Mouse (Mus musculus) hindbrain, embryonic 11.5 days (tissue): ENCODE data around the gene Sgk2. TPM values are rescaled to one million over a fixed set of nuclear protein-coding genes. Genes with fewer than 3 reads are reported as not detected.
"Not testable (repeated sequence)": the region's sequence is repeated elsewhere in the genome, so short reads cannot be mapped to it uniquely, and the experiment has no call there.

Experiments used
- ATAC-seq: fragments of 200-750 bp; cut with Nextera tagmentation; 2 replicates; pipeline ENCODE4 v1.8.0; 2017; ENCODE audit warnings: mild to moderate bottlenecking, moderate TSS enrichment, moderate library complexity; ENCODE audit not compliant: low FRiP score
- DNase-seq: peaks from one replicate; pipeline ENCODE4 v3.0.0-alpha.2; 2015; ENCODE audit warnings: low spot score
- H3K27ac ChIP-seq: fragments of 300-500 bp; sonication (generic); 2 replicates; pipeline ENCODE4 v1.5.1; 2014; ENCODE audit warnings: mild to moderate bottlenecking, low read depth, low read length
- H3K27me3 ChIP-seq: fragments of 300-500 bp; sonication (generic); 2 replicates; pipeline ENCODE4 v1.6.1; 2014; ENCODE audit warnings: mild to moderate bottlenecking, low read length, moderate library complexity, mixed read lengths; ENCODE audit not compliant: control insufficient read depth, insufficient read depth
- H3K36me3 ChIP-seq: fragments of 300-500 bp; sonication (generic); 2 replicates; pipeline ENCODE4 v1.6.1; 2014; ENCODE audit warnings: mild to moderate bottlenecking, low read length, moderate library complexity, mixed read lengths; ENCODE audit not compliant: control insufficient read depth, insufficient read depth
- H3K4me1 ChIP-seq: fragments of 300-500 bp; sonication (generic); replicated peaks from 2 replicates; pipeline ENCODE4 v1.6.1; 2014; ENCODE audit warnings: low read length, mixed read lengths; ENCODE audit not compliant: control insufficient read depth, insufficient read depth
- H3K4me2 ChIP-seq: fragments of 300-500 bp; sonication (generic); replicated peaks from 2 replicates; pipeline ENCODE4 v1.6.1; 2014; ENCODE audit warnings: mild to moderate bottlenecking, low read depth, low read length
- H3K4me3 ChIP-seq: fragments of 300-500 bp; sonication (generic); 2 replicates; pipeline ENCODE4 v1.5.1; 2014; ENCODE audit warnings: low read depth, low read length
- H3K9ac ChIP-seq: fragments of 300-500 bp; sonication (generic); 2 replicates; pipeline ENCODE4 v1.6.1; 2014; ENCODE audit warnings: low read depth, low read length
- H3K9me3 ChIP-seq: fragments of 300-500 bp; sonication (generic); 2 replicates; pipeline ENCODE4 v1.6.1; 2016; ENCODE audit warnings: low read length; ENCODE audit not compliant: control insufficient read depth
- WGBS: fragments of 180-500 bp; shearing (Covaris S2); extraction: QIAGEN DNeasy Blood & Tissue Kit; methylation state at CpG from one replicate; pipeline ENCODE4 v1.1.7; 2014; 5-methylcytosine and 5-hydroxymethylcytosine counted together
- polyA plus RNA-seq: library from polyadenylated mRNA; unstranded; fragments of >200 nt; fragmentation: Nextera tagmentation; extraction: Ambion mirVana; gene quantifications from 2 replicates; pipeline ENCODE4 v1.2.1, GENCODE M21; 2014

Sgk2 gene
- polyA plus RNA-seq, 1 experiment from 2014 or later: not detected

DNA sequence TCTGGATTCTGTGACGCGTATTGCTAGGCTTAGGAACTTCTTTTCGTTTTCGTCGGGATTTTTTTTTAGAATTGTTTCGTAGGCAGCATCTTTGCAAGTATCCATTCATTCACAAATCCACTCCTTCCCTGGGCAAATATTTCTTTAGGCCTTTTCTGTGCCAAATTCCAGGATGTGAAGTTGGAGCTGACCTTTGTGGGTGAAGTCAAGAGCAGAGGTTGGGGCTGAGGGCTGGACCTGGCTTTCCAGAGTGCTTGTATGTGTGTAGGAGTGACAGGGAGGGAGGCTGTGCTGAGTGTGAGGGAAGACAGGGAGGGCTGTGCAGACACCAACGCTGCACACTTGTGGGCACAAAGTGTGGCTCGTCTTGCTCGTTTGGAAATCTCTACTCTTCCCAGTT is 69.5 kb downstream of the Sgk2 start:
- no peak for ATAC-seq
- Histone ChIP-seq H3K4me1 (peaks cover 4% of the 10 kb centered on the region; the same call in 1 of the 2 replicates), H3K27me3 (no peaks in the 10 kb centered on the region), H3K9ac (no peak overlapping the region), H3K27ac (no peak overlapping the region), H3K4me2 (no peak overlapping the region), H3K9me3 (no peaks in the 10 kb centered on the region), H3K4me3 (no peak overlapping the region), H3K36me3 (no peaks in the 10 kb centered on the region)
- 87% methylated on average over 9 of the region's 9 CpGs for WGBS
- no peak for DNase-seq

DNA sequence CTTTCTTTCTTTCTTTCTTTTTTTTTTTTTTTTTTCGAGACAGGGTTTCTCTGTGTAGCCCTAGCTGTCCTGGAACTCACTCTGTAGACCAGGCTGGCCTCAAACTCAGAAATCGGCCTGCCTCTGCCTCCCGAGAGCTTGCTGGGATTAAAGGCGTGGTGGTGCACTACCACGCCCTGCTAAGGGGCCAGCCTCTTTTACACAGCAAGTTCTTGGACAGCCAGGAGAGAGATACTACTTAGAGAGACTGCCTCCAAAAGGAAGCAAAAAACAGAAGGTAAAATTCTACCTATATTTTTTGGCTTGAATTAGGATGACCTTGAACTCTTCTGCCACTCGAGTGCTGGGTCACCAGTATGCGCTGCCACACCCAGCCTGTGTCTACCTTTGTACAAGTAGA is 71.9 kb downstream of the Sgk2 start:
- H3K27me3 ChIP-seq, DNase-seq, H3K9me3 ChIP-seq, H3K4me3 ChIP-seq, H3K27ac ChIP-seq, H3K4me1 ChIP-seq, H3K4me2 ChIP-seq, ATAC-seq, H3K36me3 ChIP-seq, H3K9ac ChIP-seq: not testable (repeated sequence)
- WGBS: 92% methylated on average over 7 of the region's 7 CpGs

DNA sequence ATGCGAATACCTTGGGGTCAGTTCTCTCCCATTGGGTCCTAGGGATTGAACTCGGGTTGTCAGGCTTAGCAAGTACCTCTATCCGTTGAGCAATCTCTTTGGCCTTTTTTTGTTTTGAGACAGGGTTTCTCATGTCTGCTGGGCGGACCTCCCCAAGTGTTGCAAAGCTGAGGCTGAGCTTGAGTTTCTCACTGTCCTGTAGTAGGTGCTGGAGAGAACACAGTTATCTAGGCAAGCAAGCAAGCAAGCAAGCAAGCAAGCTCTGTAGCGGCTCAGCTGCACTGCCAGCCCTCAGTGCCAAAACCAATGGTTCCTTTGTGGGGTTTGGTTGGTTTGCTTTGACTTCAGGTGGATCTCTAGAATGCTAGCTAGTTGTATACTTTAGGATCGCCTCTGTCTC is 73.5 kb downstream of the Sgk2 start:
- H3K4me2 ChIP-seq: no peak overlapping the region
- H3K4me3 ChIP-seq: no peak overlapping the region
- H3K36me3 ChIP-seq: no peaks in the 10 kb centered on the region
- H3K9ac ChIP-seq: no peak overlapping the region
- no peak overlapping the region for H3K27ac ChIP-seq
- no peaks in the 10 kb centered on the region for H3K9me3 ChIP-seq
- DNase-seq (no peak), ATAC-seq (no peak)
- 85% methylated on average over 6 of the region's 6 CpGs for whole genome bisulfite sequencing
- H3K4me1 ChIP-seq: no peaks in the 10 kb centered on the region
- H3K27me3 ChIP-seq: no peaks in the 10 kb centered on the region

DNA sequence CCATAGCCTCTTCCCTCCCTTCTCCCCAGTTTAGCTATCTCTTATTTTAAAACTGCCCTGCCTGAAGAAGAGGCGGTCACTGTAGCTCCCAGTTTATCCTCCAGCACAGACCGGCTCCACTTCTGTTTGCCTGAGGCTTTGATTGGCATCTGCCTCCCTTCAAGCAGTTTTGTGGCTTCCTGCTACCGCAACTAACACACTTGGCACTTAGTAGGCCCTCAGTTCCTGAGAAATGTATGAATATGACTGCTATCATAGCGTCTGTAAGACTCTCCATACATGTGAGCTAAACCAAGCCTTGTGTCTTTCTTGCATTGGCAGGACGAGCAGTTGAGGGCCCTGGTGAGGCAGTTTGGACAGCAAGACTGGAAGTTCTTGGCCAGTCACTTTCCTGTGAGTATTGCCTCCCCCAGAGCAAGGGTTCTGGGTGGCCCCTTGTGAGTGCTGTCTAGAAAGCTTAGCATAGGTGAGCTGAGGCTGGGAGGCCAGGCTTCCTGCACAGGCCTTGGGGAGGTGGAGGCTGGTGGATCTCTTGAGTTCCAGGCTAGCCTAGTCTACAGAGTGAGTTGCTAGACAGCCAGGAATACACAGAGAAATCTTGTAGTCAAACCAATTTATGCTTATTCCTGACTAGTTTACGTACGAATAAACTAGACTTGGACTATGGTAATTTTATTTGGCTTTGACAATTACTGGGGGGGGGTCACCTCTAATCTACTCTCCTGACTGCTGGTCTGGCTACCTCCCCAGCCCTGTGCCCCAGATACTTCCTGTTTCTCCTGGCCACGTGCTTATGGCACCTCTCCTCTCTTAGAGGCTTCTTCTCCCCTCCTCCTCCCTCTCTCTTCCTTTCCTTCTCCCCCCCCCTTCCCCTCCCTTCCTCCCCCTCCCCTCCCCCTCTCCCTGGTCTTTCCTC is 74.3 kb downstream of the Sgk2 start:
- H3K4me3 ChIP-seq: no peak overlapping the region
- no peak for ATAC-seq
- no peak overlapping the region for H3K4me2 ChIP-seq
- no peak overlapping the region for H3K9ac ChIP-seq
- DNase-seq: no peak
- H3K27ac ChIP-seq: no peak overlapping the region
- WGBS: 84% methylated on average over 8 of the region's 8 CpGs
- H3K9me3 ChIP-seq: no peaks in the 10 kb centered on the region
- H3K4me1 ChIP-seq: no peaks in the 10 kb centered on the region
- no peaks in the 10 kb centered on the region for H3K36me3 ChIP-seq
- no peaks in the 10 kb centered on the region for H3K27me3 ChIP-seq

DNA sequence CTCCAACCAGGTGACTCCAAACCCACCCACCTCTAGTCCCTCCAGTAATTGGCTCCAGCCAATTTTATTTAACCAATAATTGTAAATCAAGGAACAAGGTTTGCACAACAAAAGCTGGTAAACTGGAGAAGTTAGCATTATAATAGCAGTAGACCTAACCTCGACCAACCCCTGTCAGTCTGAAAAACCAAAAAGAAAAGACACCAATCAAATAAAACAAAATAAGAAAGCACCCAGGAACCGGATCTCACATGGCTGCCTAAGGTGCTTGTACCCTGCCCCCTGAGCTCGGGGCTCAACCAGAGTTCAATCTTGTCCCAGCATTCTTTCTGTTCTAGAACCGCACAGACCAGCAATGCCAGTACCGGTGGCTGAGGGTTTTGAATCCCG is 75.0 kb downstream of the Sgk2 start:
- DNase-seq (no peak), ATAC-seq (no peak)
- no peak overlapping the region for H3K9ac ChIP-seq
- H3K27ac ChIP-seq: no peak overlapping the region
- no peaks in the 10 kb centered on the region for H3K9me3 ChIP-seq
- no peaks in the 10 kb centered on the region for H3K36me3 ChIP-seq
- H3K4me3 ChIP-seq: no peak overlapping the region
- H3K4me2 ChIP-seq: no peak overlapping the region
- no peaks in the 10 kb centered on the region for H3K4me1 ChIP-seq
- no peaks in the 10 kb centered on the region for H3K27me3 ChIP-seq
- WGBS: 73% methylated on average over 6 of the region's 6 CpGs

Other genes with a start within 250 kb of the Sgk2 start
- 265 and 280 TPM in 2 replicates for gene Srsf6, start 55.8 kb upstream of the Sgk2 start, polyA plus RNA-seq
- 0.13 and 0.45 TPM in 2 replicates for gene L3mbtl1, start 43.9 kb upstream of the Sgk2 start, polyA plus RNA-seq
- 59.7 and 63.6 TPM in 2 replicates for gene Ift52, start 30.0 kb downstream of the Sgk2 start, polyA plus RNA-seq
- gene Mybl2, start 67.4 kb downstream of the Sgk2 start, polyA plus RNA-seq: 17.7 and 19.8 TPM in 2 replicates
- gene Gtsf1l, start 100.5 kb downstream of the Sgk2 start, polyA plus RNA-seq: 0.25 and 0.28 TPM in 2 replicates
- gene Tox2, start 215.8 kb downstream of the Sgk2 start, polyA plus RNA-seq: 15.6 and 17.5 TPM in 2 replicates